Mouse (Mus musculus) CH12.LX (cell line): ENCODE measurements at regions not wholly inside any gene's neighbourhood (a gene's known extent, or its start where the extent isn't known, plus 50 kb on each side); places are given as distances from the start of the nearest gene placed in this dataset.

ENCODE experiments used
- JUN ChIP-seq: IDR thresholded peaks from 2 replicates; pipeline ENCODE4 v1.6.1; 2011; ENCODE audit warnings: low read depth, mild to moderate bottlenecking, low read length, improper control_type of control experiment, moderate library complexity; ENCODE audit not compliant: insufficient read depth
- POLR2A ChIP-seq: IDR thresholded peaks from 2 replicates; pipeline ENCODE4 v1.6.1; 2011; ENCODE audit warnings: low read depth, mild to moderate bottlenecking, improper control_type of control experiment, low read length
- POLR2AphosphoS2 ChIP-seq: IDR thresholded peaks from 2 replicates; pipeline ENCODE4 v1.6.1; 2011; ENCODE audit warnings: low read depth, low read length, improper control_type of control experiment
- SIN3A ChIP-seq: IDR thresholded peaks from 2 replicates; pipeline ENCODE4 v1.6.1; 2012; ENCODE audit warnings: low read length, improper control_type of control experiment, inconsistent platforms
- ZKSCAN1 ChIP-seq: IDR thresholded peaks from 2 replicates; pipeline ENCODE4 v1.6.1; 2012; ENCODE audit warnings: low read depth, inconsistent platforms, low read length, improper control_type of control experiment, borderline replicate concordance
- ZMIZ1 ChIP-seq: IDR thresholded peaks from 2 replicates; pipeline ENCODE4 v1.6.1; 2012; ENCODE audit warnings: low read depth, mild to moderate bottlenecking, inconsistent platforms, low read length, improper control_type of control experiment
- ZNF384 ChIP-seq: IDR thresholded peaks from 2 replicates; pipeline ENCODE4 v1.6.1; 2012; ENCODE audit warnings: low read depth, low read length, improper control_type of control experiment, inconsistent platforms

DNA sequence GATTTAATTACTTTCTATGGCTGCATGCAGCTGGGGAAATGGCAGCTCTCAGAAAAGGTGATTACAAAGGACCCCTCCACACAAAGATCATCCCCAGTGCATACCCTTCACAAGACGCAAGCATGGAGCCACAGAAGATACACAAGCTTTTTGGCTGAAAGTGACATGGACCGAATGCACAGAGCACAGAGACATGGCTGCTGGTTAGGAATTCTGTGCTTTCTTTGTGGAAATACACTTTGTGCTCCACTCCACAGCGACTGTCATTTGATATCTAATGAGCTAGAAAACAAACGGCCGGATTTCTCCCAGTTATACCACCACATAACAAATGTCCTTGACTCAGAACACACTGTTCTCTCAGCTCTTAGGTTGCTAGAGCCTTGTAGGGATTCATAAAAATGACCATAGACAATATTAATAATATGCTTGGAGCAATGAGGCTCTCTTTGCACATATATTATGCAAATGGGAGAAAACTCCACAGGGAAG, 132.1 kb upstream of the Fat4 start:
- TF ChIP-seq POLR2AphosphoS2 (no peak), ZNF384 (no peak), ZMIZ1 (no peak), JUN (no peak), SIN3A (no peak), ZKSCAN1 (no peak), POLR2A (no peak)
